Mouse (Mus musculus) yolk sac, embryonic 10.5 days (tissue): Measurements from ENCODE around the gene Tacc2.
A peak's percentile ranks its signal among the peaks of the same experiment; 100 is the strongest.
"Not testable (repeated sequence)": the region's sequence is repeated elsewhere in the genome, so short reads cannot be mapped to it uniquely, and the experiment has no call there.

Experiments
- DNase-seq: peaks from one replicate; pipeline ENCODE4 v3.0.0-alpha.2; 2017; ENCODE audit warnings: low spot score

The Tacc2 gene

DNA sequence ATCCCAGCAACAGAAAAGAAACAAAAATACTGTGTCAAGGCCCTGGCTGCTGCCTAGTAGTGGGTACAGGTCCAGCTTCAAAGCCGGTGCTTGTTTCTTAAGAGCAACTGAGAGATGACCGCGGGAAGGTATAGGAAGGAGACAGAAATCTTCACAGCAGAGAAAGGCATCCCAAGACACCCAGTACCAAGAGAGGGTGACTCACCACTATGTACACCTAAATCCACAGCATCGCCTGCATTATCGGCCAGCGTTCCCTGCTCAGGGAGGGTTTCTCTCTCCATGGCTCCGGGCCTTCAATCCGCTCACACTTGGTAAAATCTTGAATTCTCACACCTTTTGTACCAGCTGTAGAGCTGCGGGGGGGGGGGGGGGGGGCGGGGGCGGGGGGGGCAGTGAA, 4.4 kb upstream of the Tacc2 start, which contains the start of gene Nsmce4a:
TSS of gene Nsmce4a (minus strand) at position 298 of the 400 bp plus-strand sequence.
- DNase-seq: no peak

DNA sequence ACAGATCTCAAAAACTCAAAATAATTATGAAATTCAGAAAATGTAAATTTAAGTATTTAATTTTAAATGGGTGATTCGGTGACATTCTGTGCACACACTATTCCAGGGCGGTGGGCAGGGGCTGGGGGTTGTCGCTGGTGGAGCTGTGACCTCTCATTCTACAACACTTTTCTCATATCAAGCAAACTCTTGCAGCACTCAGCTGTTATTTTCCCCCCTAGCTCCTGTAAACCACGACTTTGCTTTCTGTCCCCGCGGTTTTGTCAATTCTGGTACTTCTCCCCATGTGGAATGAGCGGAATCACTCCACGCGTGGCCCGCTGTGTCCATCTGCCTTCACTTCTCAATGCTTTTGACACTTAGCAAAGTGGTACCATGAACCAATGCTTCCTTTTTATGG, 3.5 kb upstream of the Tacc2 start:
- no peak for DNase-seq

GRCm38 (mm10) chr7:130574211-130574991, 2.8 kb upstream of the Tacc2 start:
- peak; percentile 81 for DNase-seq

DNA sequence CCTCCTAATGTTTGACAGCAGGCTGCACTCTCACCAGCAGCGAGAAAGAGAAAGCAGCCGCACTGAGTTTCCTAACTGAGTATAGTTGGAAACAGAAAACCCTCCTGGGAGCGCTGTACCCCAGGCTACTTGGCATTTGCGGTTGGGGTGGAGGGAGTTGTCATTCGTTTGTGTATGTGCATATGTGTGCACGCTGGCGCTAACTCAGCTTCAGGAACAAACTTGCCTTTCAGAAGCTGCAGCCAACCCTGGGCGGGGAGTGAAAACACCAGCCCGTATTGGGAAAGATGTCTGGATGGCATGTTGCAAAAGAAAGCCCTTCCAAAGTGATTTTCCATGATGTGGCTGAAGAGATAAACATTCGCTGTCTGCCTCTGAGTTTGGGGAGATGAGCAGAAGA, 257 bp upstream of the Tacc2 start:
- peak; percentile 51 for DNase-seq

DNA sequence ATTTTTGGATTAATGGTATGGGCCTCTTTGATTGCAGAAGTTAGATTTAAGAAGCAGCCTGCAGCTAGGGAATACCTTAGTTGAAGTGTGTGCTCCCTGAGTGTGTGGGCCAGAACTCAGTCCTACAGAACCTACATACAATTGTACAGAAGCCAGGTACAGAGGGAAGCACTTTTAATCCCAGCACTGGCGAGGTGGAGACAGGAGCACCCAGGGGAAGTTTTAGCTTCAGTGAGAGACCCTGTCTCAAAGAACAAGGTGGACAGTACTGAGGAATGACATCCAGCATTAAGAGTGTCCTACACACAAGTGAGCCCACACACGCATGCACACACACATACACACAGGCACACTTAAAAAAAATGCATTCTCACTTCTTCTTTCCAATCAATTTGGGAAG, 828 bp downstream of the Tacc2 start:
- no peak for DNase-seq

- no peak for DNase-seq
Observed at GRCm38 (mm10) chr7:130578607-130579006, 1.4 kb downstream of the Tacc2 start.

DNA sequence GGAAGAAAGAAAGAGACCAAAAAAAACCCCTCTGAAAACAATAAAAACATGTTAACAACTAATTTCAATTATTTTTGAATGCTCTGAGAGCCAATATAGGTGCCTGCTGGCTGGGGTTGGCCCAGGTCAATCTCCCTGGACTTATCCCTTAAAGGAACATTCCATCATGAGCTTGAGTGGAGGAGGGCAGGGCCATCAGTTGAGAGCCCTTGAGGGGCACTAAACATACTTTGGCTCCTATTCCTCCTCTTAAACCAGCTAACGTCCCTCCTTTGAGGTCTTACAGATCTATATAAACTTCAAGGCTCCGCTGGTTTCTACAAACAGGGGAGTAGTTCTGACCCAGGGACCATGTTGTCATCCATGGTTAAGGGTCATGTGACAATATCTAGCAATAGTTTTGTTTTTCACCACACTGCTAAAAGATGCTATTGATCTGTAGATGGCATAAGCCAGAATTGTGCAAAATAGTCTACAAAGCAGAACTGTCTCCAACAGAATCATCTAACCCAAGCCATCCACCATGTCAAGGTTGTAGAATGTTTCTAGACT, 9.4 kb downstream of the Tacc2 start:
- DNase-seq: no peak

DNA sequence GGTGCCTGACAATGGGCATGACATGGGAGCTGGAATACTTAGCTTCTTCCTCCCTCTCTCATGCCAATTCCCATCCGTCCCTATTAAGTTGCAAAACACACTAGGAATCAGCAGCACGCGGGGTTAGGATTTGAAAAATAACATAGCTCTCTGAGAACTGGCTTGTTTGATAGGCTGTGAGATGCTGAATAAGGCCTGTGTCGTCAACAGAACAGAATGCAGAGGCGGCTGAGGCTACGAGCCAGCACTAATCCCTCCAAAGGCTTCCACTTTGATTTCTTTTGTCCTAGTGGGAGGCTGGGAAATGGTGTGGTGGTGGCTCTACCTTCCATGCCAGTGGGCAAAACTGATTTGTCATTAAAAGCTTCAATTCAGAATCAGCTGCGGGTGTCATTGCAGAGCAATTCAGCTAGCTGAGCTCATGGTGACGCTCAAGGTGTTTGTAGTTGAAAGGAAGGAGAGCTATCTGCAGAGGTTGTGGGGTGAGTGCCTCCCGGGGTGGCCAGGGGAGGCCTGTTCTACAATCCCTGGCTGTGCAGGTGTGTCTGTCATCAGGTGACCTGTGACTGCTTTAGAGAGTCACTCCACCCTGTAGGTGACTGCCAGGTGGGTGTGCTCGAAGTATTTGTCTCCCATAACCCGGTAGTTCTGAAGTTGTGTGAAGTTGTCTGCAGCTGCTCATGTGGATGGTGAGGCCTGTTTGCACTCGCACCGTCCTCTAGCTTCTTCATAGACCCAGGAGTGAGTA, 13.0 kb downstream of the Tacc2 start:
- DNase-seq: peak; percentile 17

DNA sequence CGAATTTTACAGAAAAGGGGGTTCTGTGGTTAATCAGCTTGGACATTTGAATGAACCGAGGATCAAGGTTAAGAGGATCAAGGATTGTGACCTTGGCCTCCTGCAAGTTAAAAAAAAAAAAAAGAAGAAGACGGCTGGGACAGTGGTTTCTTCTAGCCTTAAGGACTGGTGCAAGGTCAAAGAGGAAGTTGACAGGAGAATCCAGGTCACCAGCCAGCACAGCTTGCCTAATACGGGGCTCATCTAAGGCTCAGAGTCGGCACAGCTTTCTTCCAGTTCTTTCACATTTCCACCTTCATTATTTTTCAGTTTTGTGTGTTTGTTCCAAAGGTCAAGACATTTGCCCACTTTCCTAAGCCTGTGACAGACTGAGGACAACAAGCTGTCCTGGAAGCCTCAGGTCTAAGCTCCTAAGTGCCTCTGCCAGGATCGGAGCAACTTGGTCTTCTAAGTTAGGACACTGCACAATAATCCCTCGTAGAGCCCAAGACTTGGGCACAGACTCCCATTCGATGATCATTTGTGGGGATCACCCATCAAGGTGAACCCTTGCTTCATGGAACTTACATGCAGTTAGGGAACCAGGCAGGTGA, 13.7 kb downstream of the Tacc2 start:
- peak; percentile 7 for DNase-seq

GRCm38 (mm10) chr7:130592975-130593374, 15.7 kb downstream of the Tacc2 start:
- not testable (repeated sequence) for DNase-seq

DNA sequence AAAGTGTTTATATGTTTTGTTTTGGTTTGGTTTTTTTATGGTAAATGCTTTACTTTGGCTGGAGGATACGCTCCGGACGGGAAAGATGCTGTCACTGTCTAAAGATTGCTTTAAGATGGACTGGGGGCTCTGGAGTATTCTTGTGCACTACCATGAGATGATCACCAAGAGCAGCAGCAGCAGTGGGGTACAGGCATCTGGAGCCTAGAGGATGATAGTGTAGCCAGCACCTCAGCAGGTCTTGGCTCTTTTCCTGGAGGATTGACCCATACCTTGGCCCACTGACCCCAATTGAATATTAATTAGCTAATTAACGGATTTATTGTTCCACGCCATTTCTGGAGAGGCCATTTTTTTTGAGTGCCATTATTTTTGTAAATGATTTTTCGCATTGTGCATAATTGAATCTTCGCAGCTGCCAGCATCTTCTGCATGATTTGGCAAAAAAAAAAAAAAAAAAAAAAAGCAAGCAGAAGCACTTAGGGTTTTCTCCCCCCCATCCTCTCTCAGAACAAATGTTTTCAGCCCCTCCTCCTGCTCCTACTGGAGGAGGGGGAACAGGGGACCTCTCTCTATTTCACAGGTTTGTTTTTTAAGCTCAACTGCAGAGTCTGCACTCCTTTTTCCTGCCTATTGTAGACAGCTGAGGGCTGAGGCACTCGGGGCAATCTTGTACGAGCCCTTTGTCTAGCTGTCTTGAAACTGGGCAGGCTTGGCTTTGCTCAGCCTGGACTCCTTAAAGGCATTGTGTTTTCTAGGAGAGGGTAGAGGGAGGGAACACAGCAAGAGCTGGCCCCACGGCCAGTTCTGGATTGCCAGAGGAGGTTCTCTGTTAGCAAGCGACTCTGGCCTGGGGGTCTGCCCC, 16.4 kb downstream of the Tacc2 start:
- DNase-seq: not testable (repeated sequence)

GRCm38 (mm10) chr7:130596079-130596855, 19.0 kb downstream of the Tacc2 start:
- DNase-seq: peak; percentile 48

- no peak for DNase-seq
Observed at GRCm38 (mm10) chr7:130597546-130597945, 20.3 kb downstream of the Tacc2 start.

- no peak for DNase-seq
Observed at GRCm38 (mm10) chr7:130600074-130600473, 22.8 kb downstream of the Tacc2 start.

- DNase-seq: no peak
Observed at GRCm38 (mm10) chr7:130600546-130600945, 23.3 kb downstream of the Tacc2 start.

GRCm38 (mm10) chr7:130602804-130603203, 25.6 kb downstream of the Tacc2 start:
- DNase-seq: no peak

- DNase-seq: no peak
Observed at GRCm38 (mm10) chr7:130603556-130603955, 26.3 kb downstream of the Tacc2 start.

DNA sequence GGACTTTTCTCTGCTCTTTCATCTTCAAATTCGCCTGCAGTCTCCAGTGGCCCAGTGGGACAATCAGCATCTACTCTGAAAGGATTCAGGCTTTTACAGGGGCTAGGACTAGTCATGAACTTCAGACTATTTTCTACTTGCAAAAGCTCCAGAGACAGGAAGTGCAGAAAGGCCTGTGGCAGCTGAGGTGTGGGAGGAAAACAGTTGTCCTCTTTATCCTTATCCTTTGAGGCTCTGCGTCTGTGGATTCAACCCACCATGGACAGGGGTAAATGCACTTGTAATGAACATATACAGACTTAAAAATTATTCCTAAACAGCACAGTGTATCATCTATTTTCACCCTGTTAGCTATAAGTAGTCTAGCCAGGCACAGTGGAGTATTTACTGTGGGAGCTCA, 27.2 kb downstream of the Tacc2 start:
- DNase-seq: no peak

- peak; percentile 21 for DNase-seq
Observed at GRCm38 (mm10) chr7:130605111-130605510, 27.9 kb downstream of the Tacc2 start.

- no peak for DNase-seq
Observed at GRCm38 (mm10) chr7:130606958-130607357, 29.7 kb downstream of the Tacc2 start.

GRCm38 (mm10) chr7:130613973-130614372, 36.7 kb downstream of the Tacc2 start:
- DNase-seq: no peak
